Comparison of ENCODE assay signal across 10 mouse cellular contexts in genomic region chr4:125123279-125123671, GRCm38 (mm10). TPM values are rescaled to one million over a fixed set of nuclear protein-coding genes. Genes with fewer than 3 reads are reported as not detected.
DNase-seq lines count a peak whose midpoint lies in the region; ATAC-seq and TF ChIP-seq lines count a peak whose summit lies in the region.
"Had no signal": no experiment of that assay in that cellular context is flagged by ENCODE, and none has a peak within 500 bp of the region (broad histone marks: within the 10 kb centered on the region; RNA-seq: fewer than 3 reads in every experiment).

No protein-coding gene starts in this region.

- H3K4me2 ChIP-seq in embryonic facial prominence, embryonic 15.5 days (replicated peaks), result no peak overlapping the region
- peak overlapping the region; percentile 32; the same call in 1 of the 2 replicates for H3K4me2 ChIP-seq in stomach, embryonic 15.5 days

- H3K4me3 ChIP-seq in spleen, adult 2 months (ENCODE audit: extremely low read depth, insufficient read depth, insufficient read length), result peak overlapping the region; percentile 37; the same call in 1 of the 2 replicates
- no peak overlapping the region for H3K4me3 ChIP-seq in embryonic facial prominence, embryonic 15.5 days (replicated peaks)
- no peak overlapping the region for H3K4me3 ChIP-seq in stomach, embryonic 15.5 days (replicated peaks)

- no peak; the same call in 1 of the 2 replicates for TF ChIP-seq POLR2A in spleen, adult 2 months (IDR thresholded peaks at IDR 0.05; ENCODE audit: low read depth, low read length)

- H3K4me1 ChIP-seq in spleen, adult 2 months (ENCODE audit: control insufficient read depth, insufficient read depth, insufficient read length), result peaks cover 47% of the 10 kb centered on the region
- peaks cover 49% of the 10 kb centered on the region for H3K4me1 ChIP-seq in embryonic facial prominence, embryonic 15.5 days
- H3K4me1 ChIP-seq in stomach, embryonic 15.5 days, result peaks cover 51% of the 10 kb centered on the region

- no peaks in the 10 kb centered on the region for H3K27me3 ChIP-seq in spleen, adult 2 months (ENCODE audit: control insufficient read depth, insufficient read depth, low read length)
- no peaks in the 10 kb centered on the region for H3K27me3 ChIP-seq in embryonic facial prominence, embryonic 15.5 days
- no peaks in the 10 kb centered on the region for H3K27me3 ChIP-seq in stomach, embryonic 15.5 days (replicated peaks)

- H3K9me3 ChIP-seq in embryonic facial prominence, embryonic 15.5 days (replicated peaks), result no peaks in the 10 kb centered on the region
- no peaks in the 10 kb centered on the region for H3K9me3 ChIP-seq in stomach, embryonic 15.5 days

- H3K36me3 ChIP-seq in spleen, adult 2 months (ENCODE audit: control insufficient read depth, insufficient read depth, low read length), result peaks cover 52% of the 10 kb centered on the region
- H3K36me3 ChIP-seq in embryonic facial prominence, embryonic 15.5 days, result peaks cover 11% of the 10 kb centered on the region; the same call in 1 of the 2 replicates
- H3K36me3 ChIP-seq in stomach, embryonic 15.5 days, result 0 out of 2 replicates have a peak, but pooled peaks cover 5% of the 10 kb centered on the region

- peak overlapping the region; percentile 93 for H3K27ac ChIP-seq in spleen, adult 2 months (ENCODE audit: insufficient read depth, low read length)
- H3K27ac ChIP-seq in embryonic facial prominence, embryonic 15.5 days (replicated peaks), result peak overlapping the region; percentile 65
- H3K27ac ChIP-seq in stomach, embryonic 15.5 days, result peak overlapping the region; percentile 84

- WGBS in spleen, adult 2 months, result 16% methylated on average over 7 of the region's 7 CpGs
- WGBS in embryonic facial prominence, embryonic 15.5 days, result 61% methylated on average over 7 of the region's 7 CpGs
- WGBS in stomach, embryonic 15.5 days, result 65% methylated on average over 7 of the region's 7 CpGs

- no peak for ATAC-seq in embryonic facial prominence, embryonic 15.5 days (ENCODE audit: insufficient number of reproducible peaks, low FRiP score, low TSS enrichment, low read depth)
- no peak for ATAC-seq in stomach, embryonic 15.5 days (ENCODE audit: insufficient read depth, low FRiP score, low read depth)
- no peak for ATAC-seq in monocyte, adult 5-6 weeks (replicated peaks; ENCODE audit: insufficient number of reproducible peaks, low FRiP score, low TSS enrichment, poor library complexity, severe bottlenecking)

- TF ChIP-seq CTCF in spleen, adult 2 months (IDR thresholded peaks at IDR 0.05; ENCODE audit: extremely low read depth, insufficient read depth, insufficient read length, insufficient replicate concordance), result no peak

- H3K9ac ChIP-seq in embryonic facial prominence, embryonic 15.5 days, result no peak overlapping the region
- H3K9ac ChIP-seq in stomach, embryonic 15.5 days, result no peak overlapping the region

- DNase-seq in spleen, adult 2 months (ENCODE audit: low read depth in 1 of 2, low spot score in 2 of 2), result peak in 1 of 2 experiments; percentile 49
- DNase-seq in spleen, adult 12 weeks (ENCODE audit: low spot score), result no peak
- DNase-seq in kidney, postnatal 10 days, result peak; percentile 66
- no peak for DNase-seq in c-Kit-positive CD71-positive TER-119-positive erythroid progenitor cells, embryonic 14.5 days (ENCODE audit: low spot score)
- DNase-seq in frontal cortex, adult 2 months (ENCODE audit: extremely low spot score in 1 of 2, low spot score in 1 of 2), result no peak

RNA-seq across cellular contexts. Expression of gene Zc3h12a, which starts 4.4 kb away (rescaled TPM):
- polyA plus RNA-seq in spleen, adult 2 months (2012; rRNA removed), result 27.6 and 36.4 TPM in 2 replicates
- 1.7 and 2.1 TPM in 2 replicates for polyA plus RNA-seq in embryonic facial prominence, embryonic 15.5 days (2015; fragmentation: Nextera tagmentation; extraction: Ambion mirVana)
- 1.3 and 1.5 TPM in 2 replicates for polyA plus RNA-seq in stomach, embryonic 15.5 days (2015; fragmentation: Nextera tagmentation; extraction: Ambion mirVana)
- total RNA-seq in monocyte, adult 5-6 weeks (2017), result 21.4 to 36.0 TPM (median 24.0 TPM) in 3 replicates
- polyA plus RNA-seq in frontal cortex, adult 2 months (2012; rRNA removed), result 1.3 and 1.6 TPM in 2 replicates

RNA-seq across cellular contexts. Expression of gene Meaf6, which starts 38.3 kb away (rescaled TPM):
- polyA plus RNA-seq in spleen, adult 2 months (2012; rRNA removed), result 11.3 and 12.7 TPM in 2 replicates
- polyA plus RNA-seq in embryonic facial prominence, embryonic 15.5 days (2015; fragmentation: Nextera tagmentation; extraction: Ambion mirVana), result 56.3 and 59.1 TPM in 2 replicates
- 45.9 and 52.1 TPM in 2 replicates for polyA plus RNA-seq in stomach, embryonic 15.5 days (2015; fragmentation: Nextera tagmentation; extraction: Ambion mirVana)
- total RNA-seq in monocyte, adult 5-6 weeks (2017), result 17.3 to 37.0 TPM (median 34.6 TPM) in 3 replicates
- 105 and 111 TPM in 2 replicates for polyA plus RNA-seq in frontal cortex, adult 2 months (2012; rRNA removed)

RNA-seq across cellular contexts. Expression of gene Snip1, which starts 56.8 kb away (rescaled TPM):
- polyA plus RNA-seq in spleen, adult 2 months (2012; rRNA removed), result 7.2 and 9.1 TPM in 2 replicates
- polyA plus RNA-seq in embryonic facial prominence, embryonic 15.5 days (2015; fragmentation: Nextera tagmentation; extraction: Ambion mirVana), result 31.0 and 31.9 TPM in 2 replicates
- polyA plus RNA-seq in stomach, embryonic 15.5 days (2015; fragmentation: Nextera tagmentation; extraction: Ambion mirVana), result 26.3 and 27.5 TPM in 2 replicates
- total RNA-seq in monocyte, adult 5-6 weeks (2017), result 26.6 to 40.5 TPM (median 35.0 TPM) in 3 replicates
- 11.6 and 12.0 TPM in 2 replicates for polyA plus RNA-seq in frontal cortex, adult 2 months (2012; rRNA removed)

RNA-seq across cellular contexts. Expression of gene Dnali1, which starts 57.8 kb away (rescaled TPM):
- polyA plus RNA-seq in spleen, adult 2 months (2012; rRNA removed), result not detected in 2 replicates
- 4.8 and 9.3 TPM in 2 replicates for polyA plus RNA-seq in embryonic facial prominence, embryonic 15.5 days (2015; fragmentation: Nextera tagmentation; extraction: Ambion mirVana)
- 0.08 and 0.22 TPM in 2 replicates for polyA plus RNA-seq in stomach, embryonic 15.5 days (2015; fragmentation: Nextera tagmentation; extraction: Ambion mirVana)
- total RNA-seq in monocyte, adult 5-6 weeks (2017), result 0.43 TPM in 1 of 3 replicates, not detected in the others
- 0.42 and 0.44 TPM in 2 replicates for polyA plus RNA-seq in frontal cortex, adult 2 months (2012; rRNA removed)
- total RNA-seq: adrenal gland, postnatal 25 days; megakaryocyte-erythroid progenitor cell, adult 5-6 weeks had no signal
